Mouse (Mus musculus) stomach, embryonic 16.5 days (tissue): ENCODE results near the gene Olfr470. TPM values are rescaled to one million over a fixed set of nuclear protein-coding genes. Genes with fewer than 3 reads are reported as not detected.
"Not testable (repeated sequence)": the region's sequence is repeated elsewhere in the genome, so short reads cannot be mapped to it uniquely, and the experiment has no call there.

ENCODE experiments used
- ATAC-seq: fragments of 200-750 bp; cut with Nextera tagmentation; 2 replicates; pipeline ENCODE4 v1.8.0; 2017; ENCODE audit warnings: moderate number of reproducible peaks, moderate TSS enrichment; ENCODE audit not compliant: insufficient read depth, low FRiP score
- H3K27ac ChIP-seq: fragments of 300-500 bp; sonication (generic); 2 replicates; pipeline ENCODE4 v1.5.1; 2014; ENCODE audit warnings: low read length
- H3K27me3 ChIP-seq: fragments of 300-500 bp; sonication (generic); 2 replicates; pipeline ENCODE4 v1.6.1; 2014; ENCODE audit warnings: low read length, control low read depth, mixed read lengths; ENCODE audit not compliant: control insufficient read depth, insufficient read depth
- H3K36me3 ChIP-seq: fragments of 300-500 bp; sonication (generic); 2 replicates; pipeline ENCODE4 v1.6.1; 2014; ENCODE audit warnings: low read length; ENCODE audit not compliant: control insufficient read depth, insufficient read depth
- H3K4me1 ChIP-seq: fragments of 300-500 bp; sonication (generic); 2 replicates; pipeline ENCODE4 v1.6.1; 2014; ENCODE audit warnings: low read length, control low read depth, mixed read lengths; ENCODE audit not compliant: control insufficient read depth, insufficient read depth
- H3K4me2 ChIP-seq: fragments of 300-500 bp; sonication (generic); 2 replicates; pipeline ENCODE4 v1.6.1; 2014; ENCODE audit warnings: low read depth, low read length, mixed read lengths
- H3K4me3 ChIP-seq: fragments of 300-500 bp; sonication (generic); replicated peaks from 2 replicates; pipeline ENCODE4 v1.5.1; 2014; ENCODE audit warnings: mild to moderate bottlenecking, low read length
- H3K9ac ChIP-seq: fragments of 300-500 bp; sonication (generic); 2 replicates; pipeline ENCODE4 v1.6.1; 2014; ENCODE audit warnings: low read length
- H3K9me3 ChIP-seq: fragments of 300-500 bp; sonication (generic); replicated peaks from 2 replicates; pipeline ENCODE4 v1.6.1; 2016; ENCODE audit warnings: low read length, control low read depth; ENCODE audit not compliant: control insufficient read depth
- WGBS: fragments of 180-500 bp; shearing (Covaris S2); extraction: QIAGEN DNeasy Blood & Tissue Kit; methylation state at CpG from one replicate; pipeline ENCODE4 v1.1.7; 2014; 5-methylcytosine and 5-hydroxymethylcytosine counted together
- polyA plus RNA-seq: library from polyadenylated mRNA; unstranded; fragments of >200 nt; fragmentation: Nextera tagmentation; extraction: Ambion mirVana; gene quantifications from 2 replicates; pipeline ENCODE4 v1.2.1, GENCODE M21; 2015

The Olfr470 gene
- not detected in 2 replicates for polyA plus RNA-seq

GRCm38 (mm10) chr7:107847390-107847789 is at the start of gene Olfr470:
Gene Olfr470, minus strand, starts transcription at chr7:107847490.
- H3K27me3 ChIP-seq, H3K4me2 ChIP-seq, H3K27ac ChIP-seq, H3K4me3 ChIP-seq, ATAC-seq, H3K4me1 ChIP-seq, H3K9ac ChIP-seq, H3K36me3 ChIP-seq, H3K9me3 ChIP-seq: not testable (repeated sequence)
- WGBS: 78% methylated on average over 1 of the region's 1 CpGs

GRCm38 (mm10) chr7:107841719-107842118 is 5.6 kb downstream of the Olfr470 start:
- Histone ChIP-seq H3K4me3 (no peak overlapping the region), H3K27me3 (no peaks in the 10 kb centered on the region), H3K27ac (no peak overlapping the region), H3K9ac (no peak overlapping the region), H3K4me1 (no peaks in the 10 kb centered on the region), H3K4me2 (no peak overlapping the region), H3K36me3 (no peaks in the 10 kb centered on the region), H3K9me3 (no peaks in the 10 kb centered on the region)
- no peak for ATAC-seq
- 69% methylated on average over 1 of the region's 1 CpGs for WGBS

GRCm38 (mm10) chr7:107825441-107825840 is 21.8 kb downstream of the Olfr470 start, which contains the start of gene Olfr469:
Gene Olfr469, minus strand, starts transcription at chr7:107825541.
- not testable (repeated sequence) for ATAC-seq, H3K4me3 ChIP-seq, H3K27me3 ChIP-seq, H3K4me1 ChIP-seq, H3K9ac ChIP-seq, H3K36me3 ChIP-seq, H3K27ac ChIP-seq, H3K4me2 ChIP-seq, H3K9me3 ChIP-seq

GRCm38 (mm10) chr7:107823867-107824266 is 23.4 kb downstream of the Olfr470 start:
- not testable (repeated sequence) for H3K27me3 ChIP-seq, H3K4me2 ChIP-seq, H3K4me3 ChIP-seq, H3K36me3 ChIP-seq, ATAC-seq, H3K9me3 ChIP-seq, H3K9ac ChIP-seq, H3K4me1 ChIP-seq, H3K27ac ChIP-seq
- WGBS: 41% methylated on average over 2 of the region's 2 CpGs

GRCm38 (mm10) chr7:107819442-107819841 is 27.8 kb downstream of the Olfr470 start:
- Histone ChIP-seq H3K36me3 (no peaks in the 10 kb centered on the region), H3K9ac (no peak overlapping the region), H3K4me1 (no peaks in the 10 kb centered on the region), H3K9me3 (no peaks in the 10 kb centered on the region), H3K4me3 (no peak overlapping the region), H3K4me2 (no peak overlapping the region), H3K27me3 (no peaks in the 10 kb centered on the region), H3K27ac (no peak overlapping the region)
- no peak for ATAC-seq

GRCm38 (mm10) chr7:107811963-107812362 is 35.3 kb downstream of the Olfr470 start, which contains the start of gene Olfr467:
Gene Olfr467, plus strand, starts transcription at chr7:107812263.
- H3K9me3 ChIP-seq: no peaks in the 10 kb centered on the region
- no peak for ATAC-seq
- no peaks in the 10 kb centered on the region for H3K4me1 ChIP-seq
- H3K36me3 ChIP-seq: no peaks in the 10 kb centered on the region
- H3K9ac ChIP-seq: no peak within 1 kb of the TSS
- H3K4me3 ChIP-seq: no peak within 1 kb of the TSS
- H3K4me2 ChIP-seq: no peak within 1 kb of the TSS
- H3K27ac ChIP-seq: no peak within 1 kb of the TSS
- no peaks in the 10 kb centered on the region for H3K27me3 ChIP-seq

GRCm38 (mm10) chr7:107802138-107802537 is 45.2 kb downstream of the Olfr470 start:
- WGBS: 74% methylated on average over 3 of the region's 3 CpGs
- H3K4me2 ChIP-seq: no peak overlapping the region
- no peak for ATAC-seq

GRCm38 (mm10) chr7:107801108-107801507 is 46.2 kb downstream of the Olfr470 start, which contains the start of gene Ovch2:
Gene Ovch2, minus strand, starts transcription at chr7:107801208.
- Histone ChIP-seq H3K9ac (no peak within 1 kb of the TSS), H3K4me2 (no peak within 1 kb of the TSS), H3K4me3 (no peak within 1 kb of the TSS), H3K36me3 (no peaks in the 10 kb centered on the region), H3K27ac (no peak within 1 kb of the TSS), H3K4me1 (no peaks in the 10 kb centered on the region), H3K9me3 (no peaks in the 10 kb centered on the region), H3K27me3 (no peaks in the 10 kb centered on the region)
- ATAC-seq: no peak
- WGBS: 87% methylated on average over 2 of the region's 2 CpGs

More at GRCm38 (mm10) chr7:107802138-107802537, 45.2 kb downstream of the Olfr470 start:
- no peaks in the 10 kb centered on the region for H3K36me3 ChIP-seq
- no peak overlapping the region for H3K4me3 ChIP-seq
- H3K9me3 ChIP-seq: no peaks in the 10 kb centered on the region
- no peaks in the 10 kb centered on the region for H3K4me1 ChIP-seq
- no peaks in the 10 kb centered on the region for H3K27me3 ChIP-seq
- no peak overlapping the region for H3K27ac ChIP-seq
- no peak overlapping the region for H3K9ac ChIP-seq

- 76% methylated on average over 2 of the region's 2 CpGs for WGBS
- no peak for ATAC-seq
- H3K36me3 ChIP-seq: no peaks in the 10 kb centered on the region
- no peak overlapping the region for H3K27ac ChIP-seq
- H3K9me3 ChIP-seq: no peaks in the 10 kb centered on the region
- no peak overlapping the region for H3K4me2 ChIP-seq
- H3K9ac ChIP-seq: no peak overlapping the region
- H3K4me1 ChIP-seq: no peaks in the 10 kb centered on the region
- no peak overlapping the region for H3K4me3 ChIP-seq
- H3K27me3 ChIP-seq: no peaks in the 10 kb centered on the region
Measured at GRCm38 (mm10) chr7:107796500-107796899, 50.8 kb downstream of the Olfr470 start.
